Mouse (Mus musculus) MEL (cell line): ENCODE measurements around the gene Rgs6. TPM values are rescaled to one million over a fixed set of nuclear protein-coding genes. Genes with fewer than 3 reads are reported as not detected.

ENCODE experiments used
- DNase-seq: peaks from one replicate; pipeline ENCODE4 v3.0.0; 2011; ENCODE audit warnings: low read depth, low spot score
- H3K27ac ChIP-seq: 2 replicates; pipeline ENCODE4 v1.5.1; 2012; ENCODE audit warnings: low read depth, mild to moderate bottlenecking, control low read depth, low read length, moderate library complexity; ENCODE audit not compliant: control insufficient read depth
- H3K27me3 ChIP-seq, 2 experiments: fragments of 150-350 bp in 1 of 2; sonication (generic) in 1 of 2; 2 replicates each; pipeline ENCODE4 v1.6.1; 2012; ENCODE audit warnings: low read length in 2 of 2, mild to moderate bottlenecking in 2 of 2, improper control_type of control experiment in 1 of 2, moderate library complexity in 1 of 2; ENCODE audit not compliant: insufficient read depth in 2 of 2, control insufficient read depth in 1 of 2
- H3K36me3 ChIP-seq, 2 experiments: 2 replicates each; pipeline ENCODE4 v1.6.1; 2012 to 2014; ENCODE audit warnings: low read length in 2 of 2, improper control_type of control experiment in 1 of 2, inconsistent platforms in 1 of 2, mild to moderate bottlenecking in 1 of 2; ENCODE audit not compliant: insufficient read depth in 2 of 2, control insufficient read depth in 1 of 2
- H3K4me1 ChIP-seq, 2 experiments: fragments of 150-350 bp in 1 of 2; sonication (generic) in 1 of 2; 2 replicates each; pipeline ENCODE4 v1.6.1; 2012; ENCODE audit warnings: low read length in 2 of 2, improper control_type of control experiment in 1 of 2, mild to moderate bottlenecking in 1 of 2; ENCODE audit not compliant: insufficient read depth in 2 of 2, control insufficient read depth in 1 of 2
- H3K4me3 ChIP-seq, 2 experiments: fragments of 150-350 bp in 1 of 2; sonication (generic) in 1 of 2; 2 replicates each; pipeline ENCODE4 v1.5.1; 2012; ENCODE audit warnings: low read depth in 2 of 2, low read length in 2 of 2, mild to moderate bottlenecking in 2 of 2, moderate library complexity in 2 of 2, control low read depth in 1 of 2, improper control_type of control experiment in 1 of 2; ENCODE audit not compliant: control insufficient read depth in 1 of 2, insufficient read depth in 1 of 2
- H3K79me2 ChIP-seq: 2 replicates; pipeline ENCODE4 v1.6.1; 2012; ENCODE audit warnings: mild to moderate bottlenecking, low read length, moderate library complexity; ENCODE audit not compliant: control insufficient read depth, poor library complexity, insufficient read depth
- H3K9ac ChIP-seq: 2 replicates; pipeline ENCODE4 v1.6.1; 2012; ENCODE audit warnings: low read depth, mild to moderate bottlenecking, control low read depth, low read length, moderate library complexity; ENCODE audit not compliant: control insufficient read depth, poor library complexity, severe bottlenecking
- H3K9me3 ChIP-seq: fragments of 150-350 bp; sonication (generic); replicated peaks from 2 replicates; pipeline ENCODE4 v1.6.1; 2012; ENCODE audit warnings: mild to moderate bottlenecking, low read length, improper control_type of control experiment, moderate library complexity; ENCODE audit not compliant: insufficient read depth
- E2F4 ChIP-seq: IDR thresholded peaks from 2 replicates; pipeline ENCODE4 v1.6.1; 2011; ENCODE audit warnings: low read depth, low read length, improper control_type of control experiment, borderline replicate concordance
- ELF1 ChIP-seq: IDR thresholded peaks from 2 replicates; pipeline ENCODE4 v1.6.1; 2014; ENCODE audit warnings: low read depth, mild to moderate bottlenecking, inconsistent platforms, low read length, improper control_type of control experiment, moderate library complexity
- EP300 ChIP-seq, 2 experiments: IDR thresholded peaks; 2 replicates each; pipeline ENCODE4 v1.6.1; 2011; ENCODE audit warnings: improper control_type of control experiment in 2 of 2, low read length in 2 of 2, low read depth in 1 of 2, mild to moderate bottlenecking in 1 of 2
- ETS1 ChIP-seq: IDR thresholded peaks from 2 replicates; pipeline ENCODE4 v1.6.1; 2012; ENCODE audit warnings: low read depth, mild to moderate bottlenecking, inconsistent platforms, low read length, improper control_type of control experiment, moderate library complexity
- HCFC1 ChIP-seq: IDR thresholded peaks from 2 replicates; pipeline ENCODE4 v1.6.1; 2012; ENCODE audit warnings: low read depth, mild to moderate bottlenecking, inconsistent platforms, low read length, improper control_type of control experiment, moderate library complexity
- JUND ChIP-seq: IDR thresholded peaks from 2 replicates; pipeline ENCODE4 v1.6.1; 2011; ENCODE audit warnings: low read depth, mild to moderate bottlenecking, improper control_type of control experiment, low read length
- KAT2A ChIP-seq: conservative IDR thresholded peaks from 2 replicates; pipeline ENCODE4 v1.6.1; 2012; ENCODE audit warnings: low read depth, low read length, improper control_type of control experiment, inconsistent platforms
- MAX ChIP-seq: IDR thresholded peaks from 2 replicates; pipeline ENCODE4 v1.6.1; 2011; ENCODE audit warnings: low read length, improper control_type of control experiment
- MEF2A ChIP-seq: IDR thresholded peaks from 2 replicates; pipeline ENCODE4 v1.6.1; 2014; ENCODE audit warnings: low read depth, mild to moderate bottlenecking, inconsistent platforms, low read length, improper control_type of control experiment; ENCODE audit not compliant: poor library complexity, insufficient replicate concordance, severe bottlenecking; ENCODE audit errors: extremely low read depth
- MYB ChIP-seq: IDR thresholded peaks from 2 replicates; pipeline ENCODE4 v1.6.1; 2011; ENCODE audit warnings: mild to moderate bottlenecking, low read depth, low read length, improper control_type of control experiment
- MYC ChIP-seq: IDR thresholded peaks from 2 replicates; pipeline ENCODE4 v1.6.1; 2011; ENCODE audit warnings: low read depth, mild to moderate bottlenecking, low read length, improper control_type of control experiment, moderate library complexity
- NELFE ChIP-seq: IDR thresholded peaks from 2 replicates; pipeline ENCODE4 v1.6.1; 2011; ENCODE audit warnings: low read depth, low read length, improper control_type of control experiment
- NRF1 ChIP-seq: IDR thresholded peaks from 2 replicates; pipeline ENCODE4 v1.6.1; 2014; ENCODE audit warnings: low read depth, mild to moderate bottlenecking, inconsistent platforms, low read length, improper control_type of control experiment, moderate library complexity; ENCODE audit not compliant: poor library complexity, insufficient read depth, severe bottlenecking
- POLR2A ChIP-seq, 2 experiments: IDR thresholded peaks; 2 replicates each; pipeline ENCODE4 v1.6.1; 2011 to 2012; ENCODE audit warnings: low read length in 2 of 2, mild to moderate bottlenecking in 2 of 2, control low read depth in 1 of 2, improper control_type of control experiment in 1 of 2, low read depth in 1 of 2, moderate library complexity in 1 of 2; ENCODE audit not compliant: control insufficient read depth in 1 of 2, insufficient read depth in 1 of 2, poor library complexity in 1 of 2
- POLR2AphosphoS2 ChIP-seq: IDR thresholded peaks from 2 replicates; pipeline ENCODE4 v1.6.1; 2011; ENCODE audit warnings: low read length, improper control_type of control experiment
- POLR2AphosphoS5 ChIP-seq: IDR thresholded peaks from 2 replicates; pipeline ENCODE4 v1.6.1; 2012; ENCODE audit warnings: low read depth, borderline replicate concordance, mild to moderate bottlenecking, inconsistent platforms, low read length, moderate library complexity, mixed read lengths
- SMC3 ChIP-seq: IDR thresholded peaks from 2 replicates; pipeline ENCODE4 v1.6.1; 2011; ENCODE audit warnings: low read depth, low read length, improper control_type of control experiment
- TAL1 ChIP-seq: IDR thresholded peaks from 2 replicates; pipeline ENCODE4 v1.6.1; 2012; ENCODE audit warnings: mild to moderate bottlenecking, inconsistent platforms, low read length, moderate library complexity, mixed read lengths
- TBP ChIP-seq: IDR thresholded peaks from 2 replicates; pipeline ENCODE4 v1.8.0; 2011; ENCODE audit warnings: low read depth, low read length, improper control_type of control experiment
- TCF12 ChIP-seq: IDR thresholded peaks from 2 replicates; pipeline ENCODE4 v1.6.1; 2014; ENCODE audit warnings: low read depth, mild to moderate bottlenecking, inconsistent platforms, low read length, improper control_type of control experiment, moderate library complexity
- UBTF ChIP-seq: IDR thresholded peaks from 2 replicates; pipeline ENCODE4 v1.6.1; 2012; ENCODE audit warnings: low read depth, mild to moderate bottlenecking, inconsistent platforms, low read length, improper control_type of control experiment, moderate library complexity, borderline replicate concordance; ENCODE audit not compliant: insufficient read depth
- USF2 ChIP-seq, 2 experiments: IDR thresholded peaks; 2 replicates each; pipeline ENCODE4 v1.6.1; 2011 to 2012; ENCODE audit warnings: improper control_type of control experiment in 2 of 2, low read length in 2 of 2, borderline replicate concordance in 1 of 2, inconsistent platforms in 1 of 2, low read depth in 1 of 2, mild to moderate bottlenecking in 1 of 2; ENCODE audit not compliant: insufficient read depth in 1 of 2
- ZKSCAN1 ChIP-seq: IDR thresholded peaks from 2 replicates; pipeline ENCODE4 v1.6.1; 2012; ENCODE audit warnings: low read depth, mild to moderate bottlenecking, inconsistent platforms, low read length, improper control_type of control experiment, moderate library complexity
- ZMIZ1 ChIP-seq: IDR thresholded peaks from 2 replicates; pipeline ENCODE4 v1.6.1; 2012; ENCODE audit warnings: low read depth, mild to moderate bottlenecking, inconsistent platforms, low read length, improper control_type of control experiment, moderate library complexity
- ZNF384 ChIP-seq: IDR thresholded peaks from 2 replicates; pipeline ENCODE4 v1.6.1; 2012; ENCODE audit warnings: low read depth, mild to moderate bottlenecking, inconsistent platforms, low read length, improper control_type of control experiment
- polyA plus RNA-seq, 2 experiments: library from polyadenylated mRNA; stranded (reverse) in 1 of 2; unstranded in 1 of 2; fragments of >175 nt in 1 of 2; fragments of >200 nt in 1 of 2; gene quantifications; 2 replicates each; pipeline versions ENCODE4 v1.2.1 to v1.2.4; 2012; ENCODE audit warnings: low replicate concordance in 2 of 2, low read depth in 1 of 2; ENCODE audit not compliant: insufficient read length in 2 of 2, insufficient read depth in 1 of 2, missing spikeins in 1 of 2
- total RNA-seq: library from RNA; depleted of rRNA; stranded (reverse); fragments of 300-350 nt; gene quantifications from 2 replicates; pipeline ENCODE4 v1.2.3, GENCODE M21; 2012

Gene Rgs6
- total and polyA plus RNA-seq, 3 experiments, result not detected

- no peaks in the 10 kb centered on the region for H3K9me3 ChIP-seq
- H3K79me2 ChIP-seq, result no peaks in the 10 kb centered on the region
- H3K27ac ChIP-seq, result no peak overlapping the region
- H3K4me3 ChIP-seq, result no peak overlapping the region
- no peaks in the 10 kb centered on the region for H3K36me3 ChIP-seq
- peaks cover 2% of the 10 kb centered on the region in 2 experiments for H3K27me3 ChIP-seq
- H3K4me1 ChIP-seq, result peaks cover 0 to 3% of the 10 kb centered on the region in 2 experiments; a peak in 1 of 4 replicates
- H3K9ac ChIP-seq, result no peak overlapping the region
- TF ChIP-seq MEF2A (no peak), ZNF384 (peak; percentile 69), NRF1 (no peak)
- no peak for DNase-seq
These were observed 543.3 kb downstream of the Rgs6 start for GRCm38 (mm10) chr12:83131405-83131804.

- H3K4me3 ChIP-seq, result no peak overlapping the region
- no peaks in the 10 kb centered on the region for H3K36me3 ChIP-seq
- H3K4me1 ChIP-seq, result peaks cover 0 to 3% of the 10 kb centered on the region in 2 experiments; a peak in 1 of 4 replicates
- peaks cover 5 to 7% of the 10 kb centered on the region in 2 experiments for H3K27me3 ChIP-seq
- DNase-seq, result no peak
- no peaks in the 10 kb centered on the region for H3K79me2 ChIP-seq
- no peaks in the 10 kb centered on the region for H3K9me3 ChIP-seq
- no peak overlapping the region for H3K27ac ChIP-seq
- no peak overlapping the region for H3K9ac ChIP-seq
- no peak for TF ChIP-seq UBTF
- TF ChIP-seq USF2 (IDR thresholded peaks at IDR 0.05; ENCODE audit: borderline replicate concordance in 1 of 2, insufficient read depth in 1 of 2, low read depth in 1 of 2, low read length in 2 of 2), result no peak
- no peak for TF ChIP-seq TBP
- no peak for TF ChIP-seq E2F4
- TF ChIP-seq SMC3, result no peak
- TF ChIP-seq ETS1, result no peak
- TF ChIP-seq POLR2A (IDR thresholded peaks at IDR 0.05; ENCODE audit: control insufficient read depth in 1 of 2, insufficient read depth in 1 of 2, low read depth in 1 of 2, low read length in 2 of 2, poor library complexity in 1 of 2), result no peak
- TF ChIP-seq KAT2A, result no peak
- TF ChIP-seq MYB, result no peak
These were observed 545.7 kb downstream of the Rgs6 start for GRCm38 (mm10) chr12:83133827-83134226.

- Histone ChIP-seq H3K36me3 (peaks cover 0 to 4% of the 10 kb centered on the region in 2 experiments; a peak in 2 of 4 replicates), H3K4me1 (peaks cover 1 to 10% of the 10 kb centered on the region in 2 experiments; a peak in 3 of 4 replicates)
- TF ChIP-seq ELF1 (no peak), POLR2AphosphoS5 (no peak), MYC (no peak), ZKSCAN1 (no peak), KAT2A (no peak), POLR2AphosphoS2 (no peak), SMC3 (no peak), EP300 (IDR thresholded peaks at IDR 0.05; ENCODE audit: low read depth in 1 of 2, low read length in 2 of 2) (no peak), HCFC1 (no peak), JUND (no peak), MEF2A (no peak), NELFE (no peak), ZMIZ1 (no peak), TAL1 (no peak), TCF12 (no peak), MAX (no peak)
These were observed 547.9 kb downstream of the Rgs6 start for GRCm38 (mm10) chr12:83136031-83136430.

More at GRCm38 (mm10) chr12:83136031-83136430, 547.9 kb downstream of the Rgs6 start:
- Histone ChIP-seq H3K4me3 (no peak overlapping the region), H3K9ac (no peak overlapping the region), H3K79me2 (no peaks in the 10 kb centered on the region), H3K27me3 (peaks cover 5 to 7% of the 10 kb centered on the region in 2 experiments; a peak in 3 of 4 replicates), H3K9me3 (no peaks in the 10 kb centered on the region), H3K27ac (no peak overlapping the region)
- DNase-seq, result no peak
